Mouse (Mus musculus): Measurements from ENCODE around the gene 2010111I01Rik.

Gene 2010111I01Rik

DNA sequence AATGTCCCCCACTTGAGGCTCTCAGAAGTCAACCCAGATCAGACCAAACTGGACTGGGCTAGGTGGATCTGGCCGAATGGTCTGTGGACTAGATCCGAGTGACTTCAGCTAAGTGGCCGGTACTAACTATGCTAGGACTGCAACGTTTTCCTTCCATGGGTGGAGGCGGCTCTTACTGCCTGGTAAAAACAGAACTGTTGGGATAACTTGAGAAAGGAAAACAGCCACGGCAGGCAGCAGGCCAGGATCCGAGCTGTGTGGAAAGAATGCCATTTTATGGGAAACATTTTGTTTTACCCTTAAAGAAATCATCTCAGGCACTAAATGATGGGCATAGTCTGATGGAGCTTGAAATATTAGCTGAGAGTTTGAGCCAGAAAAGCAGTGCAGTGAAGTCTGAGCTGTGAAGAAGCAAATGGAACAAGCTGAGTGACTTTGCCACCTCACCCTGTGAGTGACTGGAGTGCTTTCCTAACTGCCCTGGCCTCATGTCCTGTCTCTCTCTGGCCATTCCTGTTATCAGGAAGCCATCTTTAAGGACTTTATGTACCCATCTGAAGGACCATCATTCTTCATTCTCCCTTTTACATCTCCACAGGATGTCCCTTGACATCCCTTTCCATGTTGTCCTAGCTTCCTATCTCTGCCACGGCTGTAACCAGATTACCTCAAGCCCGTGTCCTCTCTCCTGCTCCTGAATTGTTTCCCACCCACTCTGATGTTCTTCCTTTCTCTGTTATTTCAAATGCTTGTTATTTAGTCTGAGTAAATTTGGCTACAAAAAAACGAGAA is 277.9 kb downstream of the 2010111I01Rik start:
- no peak for DNase-seq (ENCODE audit: extremely low spot score)

- DNase-seq (ENCODE audit: extremely low spot score) = no peak
Observed at GRCm38 (mm10) chr13:63243586-63243985, 278.9 kb downstream of the 2010111I01Rik start.

DNA sequence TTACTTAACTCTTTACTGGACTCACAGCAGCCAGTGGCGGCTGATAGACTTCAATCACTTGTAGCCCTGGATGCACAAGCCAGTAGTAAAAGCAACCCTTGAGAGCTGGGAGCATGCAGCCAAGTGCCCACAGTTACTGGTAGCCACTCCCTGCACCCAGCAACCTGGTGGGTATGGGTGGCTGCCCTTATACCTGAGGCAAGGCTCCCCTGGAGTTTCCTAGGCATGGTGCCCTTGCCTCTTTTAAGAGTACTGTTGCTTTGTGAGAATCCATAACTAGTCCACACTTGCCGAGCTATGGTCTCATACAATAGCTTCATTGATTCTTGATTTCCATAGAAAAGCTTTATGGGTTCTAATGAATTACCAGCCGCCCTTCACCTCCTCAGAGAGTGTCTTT is 279.7 kb downstream of the 2010111I01Rik start:
- no peak for DNase-seq (ENCODE audit: extremely low spot score)

- DNase-seq (ENCODE audit: extremely low spot score) = no peak
Observed at GRCm38 (mm10) chr13:63245218-63245617, 280.5 kb downstream of the 2010111I01Rik start.

DNA sequence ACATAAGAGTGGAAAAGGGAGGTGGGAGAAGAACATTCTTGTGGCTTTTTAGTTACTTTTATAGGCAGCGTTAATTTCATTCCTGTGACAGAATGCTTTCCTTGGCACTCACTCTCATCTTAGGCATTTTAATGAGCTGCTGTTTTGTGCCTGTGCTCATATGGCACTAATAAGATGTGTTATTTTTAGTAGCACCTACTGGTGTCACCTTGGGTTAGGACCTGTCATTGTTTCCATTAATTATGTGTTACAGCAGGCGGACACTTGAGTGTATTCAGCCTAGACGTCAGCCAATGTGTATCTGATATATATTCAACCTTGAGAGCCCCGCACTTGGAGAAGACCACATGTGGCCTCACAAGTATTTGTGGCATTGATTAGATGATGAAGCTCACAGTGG is 281.1 kb downstream of the 2010111I01Rik start:
- no peak for DNase-seq (ENCODE audit: extremely low spot score)

DNA sequence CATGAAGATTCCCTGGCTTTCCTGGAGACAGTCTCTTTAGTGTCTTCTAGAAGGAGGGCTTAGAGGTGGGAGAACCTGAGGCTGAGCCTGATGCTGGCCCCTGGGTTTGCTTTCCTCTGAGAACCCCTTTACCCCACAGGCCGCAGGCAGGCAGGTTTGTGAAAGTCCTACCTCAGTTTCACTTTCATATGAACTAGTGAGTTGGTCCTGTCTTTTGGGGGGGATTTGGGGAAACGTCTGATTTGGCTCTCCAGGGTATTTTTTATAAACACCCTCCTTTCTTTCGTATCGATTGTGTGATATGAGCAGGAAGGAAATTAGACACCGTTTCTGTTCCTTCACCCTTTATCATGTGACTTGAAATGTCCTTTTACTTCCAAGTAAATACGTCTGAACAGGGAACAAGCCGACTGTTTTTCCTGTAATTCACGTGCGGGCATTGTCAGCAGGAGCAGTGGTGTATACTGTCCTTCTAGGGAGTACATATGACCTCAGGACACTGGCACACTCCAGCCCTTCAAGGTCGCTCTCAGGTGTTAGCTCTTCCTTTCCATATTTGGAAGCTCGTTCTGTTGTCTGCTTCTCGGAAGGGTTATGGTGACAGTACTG is 281.7 kb downstream of the 2010111I01Rik start:
- DNase-seq (ENCODE audit: extremely low spot score) = no peak

DNA sequence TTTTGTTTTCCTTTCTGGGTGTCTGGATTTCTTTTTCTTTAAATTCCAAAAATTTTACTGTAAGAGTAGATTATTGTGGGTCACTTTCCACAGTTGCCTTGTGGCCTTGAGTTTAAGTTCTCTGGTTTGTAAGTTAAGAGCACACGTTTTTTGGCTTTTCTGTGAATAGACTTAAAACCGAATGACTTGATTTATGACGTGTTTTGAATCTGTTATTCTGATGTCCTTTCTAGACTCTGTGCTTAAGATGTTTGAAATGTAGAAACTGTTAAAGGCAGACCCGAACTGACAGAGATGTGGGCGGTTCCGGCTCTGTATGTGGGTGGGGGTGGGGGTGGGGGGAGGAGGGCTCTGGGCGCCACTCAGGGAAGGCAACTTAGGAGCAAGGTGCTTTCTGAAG is 282.3 kb downstream of the 2010111I01Rik start:
- no peak for DNase-seq (ENCODE audit: extremely low spot score)

DNA sequence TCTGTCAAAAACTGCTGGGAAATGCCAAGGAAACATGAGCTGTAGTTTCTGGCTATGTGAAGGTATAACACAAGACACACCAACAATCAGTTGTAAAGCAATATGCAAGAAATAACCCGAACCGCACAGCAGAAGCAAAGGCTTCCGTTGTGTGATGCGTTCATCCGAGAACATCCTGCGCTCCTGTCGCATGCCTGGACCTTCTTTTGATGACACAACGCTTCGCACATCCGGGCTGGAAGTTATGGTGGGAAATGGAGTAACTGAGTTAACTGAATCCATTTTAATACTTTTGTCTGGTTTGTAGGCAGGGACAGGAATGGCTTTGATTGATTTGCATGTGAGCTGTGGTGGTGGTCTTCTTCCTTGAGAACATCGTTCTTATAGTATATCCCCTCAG is 282.9 kb downstream of the 2010111I01Rik start:
- no peak for DNase-seq (ENCODE audit: extremely low spot score)

- no peak for DNase-seq (ENCODE audit: extremely low spot score)
Observed at GRCm38 (mm10) chr13:63248318-63248717, 283.6 kb downstream of the 2010111I01Rik start.

- no peak for DNase-seq (ENCODE audit: extremely low spot score)
Observed at GRCm38 (mm10) chr13:63249171-63249570, 284.5 kb downstream of the 2010111I01Rik start.

GRCm38 (mm10) chr13:63249741-63250431 is 285.2 kb downstream of the 2010111I01Rik start:
- no peak for DNase-seq (ENCODE audit: extremely low spot score)

DNA sequence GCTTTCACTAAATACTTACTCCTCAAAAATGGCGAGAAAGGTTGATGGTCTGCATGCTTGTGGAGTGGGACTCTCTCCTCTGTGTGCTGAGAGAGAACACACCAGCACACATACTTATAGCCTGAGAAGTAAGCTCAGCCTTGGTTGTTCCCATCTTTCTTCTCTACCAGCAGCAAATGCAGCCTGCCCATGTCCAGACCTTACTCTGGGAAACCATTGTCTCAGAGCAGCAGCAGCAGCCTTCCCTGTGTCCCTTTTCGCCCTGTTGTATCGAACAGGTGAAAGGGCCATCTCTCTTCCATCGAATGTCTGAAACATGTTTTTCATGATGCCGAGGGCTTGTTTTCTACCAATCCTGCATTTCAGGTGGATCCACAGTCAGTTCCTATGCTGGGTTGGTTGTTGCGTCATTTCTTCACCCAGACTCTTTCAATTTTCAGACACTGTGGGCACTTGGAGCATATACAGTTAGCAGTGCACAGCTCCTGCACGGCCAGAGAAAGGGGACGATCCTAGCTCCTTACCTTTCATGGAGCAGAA is 285.8 kb downstream of the 2010111I01Rik start:
- DNase-seq (ENCODE audit: extremely low spot score) = no peak

- no peak for DNase-seq (ENCODE audit: extremely low spot score)
Observed at GRCm38 (mm10) chr13:63251118-63251889, 286.6 kb downstream of the 2010111I01Rik start.

DNA sequence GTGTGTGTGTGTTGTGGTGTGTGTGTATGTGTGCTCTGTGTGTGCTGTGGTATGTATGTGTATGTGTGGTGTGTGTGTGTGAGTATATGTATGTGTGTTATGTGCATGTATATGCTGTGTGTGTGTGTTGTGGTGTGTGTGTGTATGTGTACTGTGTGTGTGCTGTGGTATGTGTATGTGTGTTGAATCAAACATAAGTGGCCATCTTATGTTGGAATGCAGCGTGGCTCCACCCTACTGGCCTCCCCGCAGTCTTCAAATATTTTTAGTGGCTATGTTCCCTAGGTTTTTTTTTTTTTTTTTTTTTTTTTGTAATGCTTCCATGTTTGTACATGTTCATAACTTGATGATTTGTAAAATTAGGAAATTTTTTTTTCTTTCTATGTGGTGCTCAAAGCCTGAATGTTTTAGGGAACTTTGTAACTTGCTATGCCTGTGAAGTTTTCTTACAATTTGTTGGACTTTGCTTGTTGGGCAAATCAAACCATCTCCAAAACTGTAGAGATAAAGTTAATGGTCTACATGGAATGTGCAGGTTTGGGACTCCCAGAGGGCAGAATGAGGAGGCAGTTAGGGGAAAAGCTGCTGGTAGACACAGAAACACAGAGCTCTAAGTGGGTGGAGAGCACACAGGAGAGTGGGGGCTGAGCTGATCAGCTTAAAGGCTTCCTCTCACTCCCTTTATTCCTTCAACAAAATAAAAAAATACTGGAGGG is 287.8 kb downstream of the 2010111I01Rik start:
- DNase-seq (ENCODE audit: extremely low spot score) = no peak

DNA sequence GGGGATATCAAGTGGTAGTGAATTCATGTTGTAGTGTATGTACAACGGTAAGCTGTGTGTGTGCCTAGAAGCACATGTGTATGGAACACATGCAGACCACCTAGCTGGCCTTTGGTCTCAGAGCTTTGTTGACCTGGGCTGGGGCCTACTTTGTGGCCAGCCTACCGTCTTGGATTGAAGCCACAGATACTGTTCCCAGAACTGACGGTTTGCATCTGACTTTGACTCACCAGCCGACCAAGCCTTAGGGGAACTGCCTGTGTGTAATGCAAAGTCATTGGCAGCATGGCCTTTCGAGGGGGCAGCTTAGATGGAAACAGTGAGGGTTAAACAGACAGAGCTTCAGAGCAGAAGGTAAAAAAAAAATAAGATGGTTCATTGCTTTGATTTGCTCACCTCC is 288.5 kb downstream of the 2010111I01Rik start:
- DNase-seq (ENCODE audit: extremely low spot score) = no peak

DNA sequence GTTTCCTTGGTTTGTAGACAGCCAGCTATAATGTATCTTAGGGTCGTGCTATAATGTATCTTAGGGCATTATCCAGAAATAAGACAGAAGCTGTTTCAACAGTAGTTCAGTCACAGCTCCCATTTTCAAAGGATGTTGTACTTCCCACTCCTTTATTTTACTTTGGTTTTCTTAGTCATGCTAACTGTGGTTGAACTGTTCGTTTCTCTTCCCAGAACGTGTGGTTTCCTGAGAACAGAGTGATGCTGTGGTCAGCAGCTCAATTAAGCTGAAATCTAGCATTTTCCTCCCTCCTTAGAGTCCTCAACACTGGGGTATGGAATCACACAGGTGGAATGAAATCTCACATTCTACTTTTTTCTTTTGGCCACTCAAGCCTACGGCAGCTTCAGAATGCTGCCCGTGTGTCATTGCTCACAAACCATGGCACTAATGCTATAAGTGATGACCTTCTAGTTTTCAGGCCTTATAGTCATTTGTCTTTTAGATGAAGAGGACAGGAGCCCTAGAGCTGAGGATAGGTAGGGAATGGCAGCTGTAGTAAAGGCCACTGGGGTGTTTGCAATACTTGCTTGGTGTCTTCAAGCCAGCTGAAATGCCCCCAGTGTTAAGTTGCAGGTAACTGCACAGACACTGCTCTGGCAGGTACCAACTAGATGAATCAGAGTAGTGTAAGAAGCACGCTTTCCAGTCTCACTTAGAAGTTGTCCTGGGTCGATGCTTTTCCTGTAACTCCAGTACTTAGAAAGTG is 289.4 kb downstream of the 2010111I01Rik start:
- no peak for DNase-seq (ENCODE audit: extremely low spot score)

GRCm38 (mm10) chr13:63255519-63256011 is 290.9 kb downstream of the 2010111I01Rik start:
- DNase-seq (ENCODE audit: extremely low spot score) = no peak

DNA sequence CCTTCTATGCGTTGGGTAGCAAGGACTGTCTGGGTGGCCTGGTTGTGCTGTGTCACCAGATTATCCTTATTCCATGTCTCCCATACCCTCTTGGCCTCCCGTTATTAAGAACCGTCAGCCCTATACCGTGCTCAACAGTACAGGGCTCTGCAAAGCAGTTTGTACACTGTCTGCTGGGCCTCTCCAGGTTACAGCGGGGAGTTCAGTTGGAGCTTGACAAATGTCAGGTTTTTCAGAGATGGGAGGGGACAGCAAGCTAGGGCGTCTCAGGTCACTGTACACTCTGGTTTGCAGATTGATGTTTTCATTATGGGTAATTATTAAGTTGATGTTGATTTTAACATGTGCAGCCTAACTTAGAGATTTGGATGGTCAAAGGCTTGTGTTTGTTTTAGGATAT is 291.5 kb downstream of the 2010111I01Rik start:
- no peak for DNase-seq (ENCODE audit: extremely low spot score)

DNA sequence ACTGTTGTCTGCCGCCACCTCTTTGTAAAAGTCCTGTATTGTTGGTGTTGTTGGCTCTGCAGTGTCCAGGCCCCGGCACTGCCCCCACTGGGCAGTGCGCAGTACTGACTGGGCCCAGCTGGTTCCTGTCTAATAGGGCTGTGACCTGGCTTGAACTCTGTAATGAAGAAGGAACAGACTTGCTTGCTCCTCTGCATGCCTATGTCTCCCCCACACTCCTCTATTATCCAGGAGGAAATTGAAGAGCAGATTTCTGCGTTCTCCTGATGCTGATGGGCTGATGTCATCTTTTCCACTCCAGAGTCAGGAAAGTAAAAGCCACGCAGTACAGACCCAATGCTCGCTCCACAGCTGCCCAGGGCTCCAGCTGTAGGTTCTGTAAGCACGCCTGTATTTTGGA is 292.1 kb downstream of the 2010111I01Rik start:
- DNase-seq (ENCODE audit: extremely low spot score) = no peak

DNA sequence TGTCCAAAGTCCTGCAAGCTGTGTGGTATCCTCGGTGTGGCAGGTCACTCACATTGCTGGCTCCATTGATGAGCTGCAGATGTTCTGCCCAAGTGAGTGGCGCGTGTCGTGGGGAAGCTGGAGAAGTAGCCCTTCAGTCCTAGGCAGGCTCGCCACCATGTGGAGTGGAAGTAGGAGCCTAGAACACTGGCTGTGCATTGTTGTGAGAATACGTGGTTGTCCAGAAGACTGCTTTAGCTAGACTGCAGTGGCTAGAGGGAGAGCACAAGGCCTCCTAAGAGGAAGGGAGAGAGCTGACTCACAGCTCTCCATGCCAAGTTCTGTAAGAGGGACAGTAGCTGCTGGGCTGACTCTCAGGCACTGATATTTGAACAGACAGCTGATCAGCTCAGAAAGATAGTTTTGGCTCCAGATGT is 293.5 kb downstream of the 2010111I01Rik start:
- DNase-seq (ENCODE audit: extremely low spot score) = no peak

Data from embryo, embryonic 9.5 days (tissue).